Mouse (Mus musculus) left cerebral cortex, postnatal 14 days (tissue): ENCODE data around the gene Gm9999. TPM values are rescaled to one million over a fixed set of nuclear protein-coding genes. Genes with fewer than 3 reads are reported as not detected.
"Not testable (repeated sequence)": the region's sequence is repeated elsewhere in the genome, so short reads cannot be mapped to it uniquely, and the experiment has no call there.

Source experiments
- DNase-seq, 2 experiments: peaks; one replicate each; pipeline ENCODE4 v3.0.0; 2021 to 2022; ENCODE audit warnings: low spot score in 2 of 2, mixed read lengths in 1 of 2
- intact Hi-C: fragments of 180-260 bp; cut with DNase I; formaldehyde crosslinking; loops from one replicate; pipeline ENCODE4 v1.15.1; 2025
- long read RNA-seq, 2 experiments: library from polyadenylated mRNA; stranded (forward); transcript quantifications; one replicate each; pipeline ENCODE4 v2.0.0; 2021
- total RNA-seq, 2 experiments: library from RNA; stranded (reverse); gene quantifications; 2 replicates each; pipeline ENCODE4 v1.2.3; 2021

Gene Gm9999
- total RNA-seq: not detected
- long read RNA-seq, experiment 1: 0 reads
- long read RNA-seq, experiment 2: 0 reads

DNA sequence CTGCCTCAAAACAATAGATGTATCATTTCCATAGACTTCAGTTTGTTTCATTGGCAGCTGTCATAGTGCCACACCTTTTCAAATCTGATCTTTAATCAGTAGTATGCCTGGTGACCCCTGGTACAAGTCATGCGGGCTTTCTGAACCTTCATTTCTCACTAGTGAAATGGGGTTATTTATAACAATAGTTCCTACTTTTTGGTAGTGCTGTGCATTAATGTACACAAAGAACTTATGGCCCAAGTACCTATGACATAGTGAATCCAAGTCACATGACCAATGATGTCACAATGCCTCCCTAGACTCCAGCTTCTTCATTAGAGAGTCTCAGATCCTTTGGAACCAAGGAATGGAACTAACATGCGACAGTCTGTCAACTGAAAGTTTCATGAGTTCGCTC is at the start of gene Gm9999:
Gene Gm9999, plus strand, starts transcription at position 301 of the 400 bp plus-strand sequence.
- no peak for DNase-seq
- intact Hi-C loops: no loop called here

DNA sequence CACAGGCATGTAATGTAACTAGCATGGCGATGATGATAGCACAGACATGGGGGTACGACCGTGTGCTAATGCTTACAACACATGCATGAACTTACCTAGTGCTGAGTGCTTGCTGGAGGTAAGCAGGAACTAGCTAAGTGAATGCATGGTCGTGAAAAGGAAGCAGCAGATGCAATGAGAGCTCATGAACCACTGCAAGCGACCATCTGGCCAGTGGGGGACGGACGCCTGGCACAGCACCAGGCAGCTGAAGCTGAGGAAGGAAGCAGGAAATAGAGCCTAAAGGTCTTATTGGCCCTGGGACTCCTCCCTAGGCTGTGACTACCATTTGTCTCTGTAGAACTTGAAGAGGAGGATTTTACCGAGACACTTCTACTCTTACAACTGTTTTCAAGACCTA is 48.6 kb upstream of the Gm9999 start:
- no peak for DNase-seq
- intact Hi-C loops: no loop called here

DNA sequence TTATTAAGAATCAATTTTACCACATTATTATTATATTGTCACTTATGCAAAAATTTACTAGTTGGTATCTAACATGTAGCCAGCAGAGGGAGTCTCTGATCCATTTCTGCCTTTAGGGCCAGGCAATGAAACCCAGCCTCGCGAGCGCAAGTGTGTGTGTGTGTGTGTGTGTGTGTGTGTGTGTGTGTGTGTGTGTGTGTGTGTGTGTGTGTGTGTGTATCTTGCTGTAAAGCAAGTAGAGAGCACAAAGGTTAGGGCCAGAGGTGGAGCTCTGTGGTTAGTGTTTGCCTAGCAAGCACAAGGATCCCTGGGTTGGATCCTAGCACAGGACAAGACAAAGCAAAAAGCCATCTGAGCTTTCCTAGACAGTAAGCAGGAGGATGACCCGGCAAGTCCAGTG is 47.5 kb upstream of the Gm9999 start:
- intact Hi-C loops: no loop called here
- DNase-seq: peak; percentile 37 to 64

GRCm38 (mm10) chr7:46957831-46958691 is 25.3 kb upstream of the Gm9999 start, which contains the start of gene Uevld:
Gene Uevld, minus strand, starts transcription at chr7:46958527.
- peak; percentile 89 to 93 for DNase-seq
- intact Hi-C loops: loop anchor here (5.0 kb wide), 1 partner anchor 174 kb away; the partner anchor contains the start of gene Ptpn5

GRCm38 (mm10) chr7:46958853-46959252 is 24.5 kb upstream of the Gm9999 start:
- DNase-seq: no peak
- intact Hi-C loops: loop anchor here (5.0 kb wide), 1 partner anchor 173 kb away; the partner anchor contains the start of gene Ptpn5

GRCm38 (mm10) chr7:46960991-46961390 is 22.4 kb upstream of the Gm9999 start:
- intact Hi-C loops: loop anchor here (5.0 kb wide), 1 partner anchor 121 kb away; no protein-coding TSS in a partner anchor
- DNase-seq: no peak

GRCm38 (mm10) chr7:46962132-46962531 is 21.2 kb upstream of the Gm9999 start:
- intact Hi-C loops: loop anchor here (2.0 to 5.0 kb wide), 2 partner anchors 120 to 189 kb away; no protein-coding TSS in a partner anchor

GRCm38 (mm10) chr7:46962806-46963618 is 20.4 kb upstream of the Gm9999 start:
- DNase-seq: peak; percentile 83 to 85
- intact Hi-C loops: loop anchor here (1.0 to 5.0 kb wide), 3 partner anchors 53 to 188 kb away; no protein-coding TSS in a partner anchor

More at GRCm38 (mm10) chr7:46962132-46962531, 21.2 kb upstream of the Gm9999 start:
- no peak for DNase-seq

DNA sequence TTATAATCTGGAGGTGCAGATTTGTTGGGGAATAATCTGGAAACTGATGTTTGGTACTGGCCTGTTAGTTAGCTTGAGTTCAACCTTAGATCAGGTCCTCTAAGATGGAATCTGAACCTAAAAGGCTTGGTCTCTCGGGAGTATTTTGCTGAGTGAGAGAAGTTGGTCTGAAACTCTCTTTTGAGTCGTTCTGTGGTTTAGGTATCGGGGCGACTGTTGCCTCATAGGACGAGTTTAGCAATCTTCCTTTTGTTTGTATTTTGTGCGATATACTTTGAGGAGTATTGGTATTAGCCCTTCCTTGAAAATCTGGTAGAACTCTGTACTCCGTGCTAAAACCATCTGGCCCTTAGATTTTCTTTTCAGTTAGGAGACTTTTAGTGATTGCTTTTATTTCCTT is 19.3 kb upstream of the Gm9999 start:
- intact Hi-C loops: loop anchor here (5.0 kb wide), 1 partner anchor 118 kb away; no protein-coding TSS in a partner anchor
- DNase-seq: no peak

- DNase-seq: no peak
- intact Hi-C loops: no loop called here
Observed at GRCm38 (mm10) chr7:46969898-46970297, 13.5 kb upstream of the Gm9999 start.

DNA sequence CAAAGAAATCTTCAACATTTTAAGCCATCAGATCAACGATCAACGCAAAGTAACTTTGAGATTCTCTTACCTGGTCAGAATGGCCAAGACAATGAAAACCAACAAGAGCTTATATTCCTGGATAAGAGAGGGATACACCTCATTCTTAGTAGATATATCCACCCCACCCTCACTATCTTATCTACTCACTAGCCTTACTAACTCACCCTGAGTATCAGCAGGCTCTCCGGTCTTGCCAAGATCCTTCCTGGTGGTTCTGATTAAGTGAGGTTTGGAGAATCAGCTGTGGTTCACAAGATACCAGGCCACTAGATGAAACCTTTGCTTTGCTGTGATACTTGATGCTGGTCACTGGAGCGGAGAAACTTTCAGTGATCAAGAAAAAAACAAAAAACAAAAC is 8.7 kb upstream of the Gm9999 start:
- intact Hi-C loops: no loop called here
- no peak for DNase-seq

DNA sequence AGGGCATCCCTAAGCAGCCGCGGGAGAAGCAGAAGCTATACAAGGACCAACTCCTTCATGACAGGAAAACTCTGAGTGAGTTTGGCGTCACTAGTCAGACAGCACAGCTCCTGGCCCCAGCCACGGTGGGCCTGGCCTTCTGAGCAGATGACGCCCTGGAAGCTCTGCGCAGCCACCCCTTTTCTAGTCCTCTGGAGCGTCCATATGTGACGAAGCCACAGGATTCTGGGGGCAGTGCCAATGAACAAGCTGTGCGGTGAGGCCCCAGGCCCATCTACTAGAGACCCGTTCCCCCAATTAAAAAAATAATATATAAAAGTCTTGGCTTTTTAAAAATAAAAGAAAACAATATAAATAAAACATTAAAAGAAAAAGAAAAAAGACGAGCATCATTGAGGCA is 7.9 kb upstream of the Gm9999 start:
- intact Hi-C loops: no loop called here

DNA sequence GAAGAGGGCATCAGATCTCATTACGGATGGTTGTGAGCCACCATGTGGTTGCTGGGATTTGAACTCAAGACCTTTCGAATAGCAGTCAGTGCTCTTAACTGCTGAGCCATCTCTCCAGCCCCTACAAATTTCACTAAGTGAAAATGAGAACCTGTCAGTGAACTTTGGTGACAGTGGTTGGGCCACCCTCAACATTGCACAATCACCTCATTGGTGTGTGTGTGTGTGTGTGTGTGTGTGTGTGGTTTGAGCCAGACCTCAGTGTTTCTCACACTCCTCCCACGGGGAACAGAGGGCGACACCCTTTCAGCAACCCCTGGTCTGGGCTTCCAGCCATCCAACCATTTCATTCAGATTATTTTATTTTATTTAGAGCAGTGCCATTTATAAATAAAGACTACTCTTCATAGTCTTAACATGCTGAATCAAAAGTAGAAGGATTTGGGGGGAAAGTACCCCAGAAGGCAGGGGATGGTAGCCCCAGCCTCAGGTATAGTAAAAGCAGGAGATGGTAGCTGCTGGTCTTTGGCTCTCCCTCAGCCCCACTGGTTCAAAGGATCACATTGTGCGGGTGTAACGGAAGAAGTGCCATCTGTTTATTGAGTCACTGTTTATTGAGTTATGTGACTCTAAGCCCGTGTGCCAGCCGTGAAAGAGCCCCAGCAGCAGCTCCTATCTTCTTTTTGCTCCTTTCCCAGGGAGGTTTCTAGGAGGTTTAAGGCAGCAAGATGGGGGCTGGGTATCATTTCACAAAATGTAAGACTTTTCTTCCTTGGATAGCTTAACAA is 2.5 kb downstream of the Gm9999 start:
- intact Hi-C loops: no loop called here
- DNase-seq: no peak

More for the DNA sequence above, 7.9 kb upstream of the Gm9999 start:
- no peak for DNase-seq

DNA sequence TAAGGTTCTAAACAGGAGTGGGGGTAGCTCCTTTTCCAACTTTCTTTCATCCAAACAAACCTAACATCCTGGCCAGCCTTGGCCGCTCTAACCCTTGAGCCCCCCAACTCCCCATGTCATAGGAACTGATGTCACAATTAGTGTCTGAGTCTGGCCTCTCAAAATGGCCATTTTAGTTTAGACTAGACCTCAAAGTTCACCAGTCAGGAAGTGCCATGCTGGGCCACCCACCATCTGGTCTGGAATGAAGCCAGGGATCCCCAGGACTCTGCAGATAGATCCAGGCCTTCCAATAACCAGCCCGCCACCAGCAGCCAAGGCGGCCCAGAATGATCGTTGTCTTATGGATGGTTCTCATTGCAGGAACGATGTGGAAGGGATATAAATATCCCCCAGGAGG is 3.3 kb downstream of the Gm9999 start:
- no peak for DNase-seq
- intact Hi-C loops: no loop called here

DNA sequence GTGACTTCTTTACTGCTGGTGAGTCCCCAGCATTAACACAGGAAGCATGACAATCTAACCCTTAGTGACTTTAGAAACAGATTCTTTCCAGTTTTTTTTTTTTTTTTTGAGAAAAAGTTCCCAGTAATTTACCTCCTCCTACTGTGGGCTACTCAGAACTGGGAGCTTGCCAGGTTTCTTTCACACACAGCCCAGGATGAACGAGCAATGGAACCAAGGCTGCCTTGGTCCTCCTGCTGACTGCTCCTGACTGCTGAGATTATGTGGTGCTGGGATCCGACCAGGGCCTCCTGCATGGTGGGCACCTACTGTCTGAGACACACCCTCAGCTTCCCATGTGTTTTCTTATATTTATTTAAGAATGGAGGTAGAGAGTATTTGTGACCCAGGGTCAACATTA is 3.7 kb downstream of the Gm9999 start:
- intact Hi-C loops: no loop called here
- DNase-seq: no peak

GRCm38 (mm10) chr7:46989387-46989786 is 6.0 kb downstream of the Gm9999 start:
- intact Hi-C loops, DNase-seq: not testable (repeated sequence)

DNA sequence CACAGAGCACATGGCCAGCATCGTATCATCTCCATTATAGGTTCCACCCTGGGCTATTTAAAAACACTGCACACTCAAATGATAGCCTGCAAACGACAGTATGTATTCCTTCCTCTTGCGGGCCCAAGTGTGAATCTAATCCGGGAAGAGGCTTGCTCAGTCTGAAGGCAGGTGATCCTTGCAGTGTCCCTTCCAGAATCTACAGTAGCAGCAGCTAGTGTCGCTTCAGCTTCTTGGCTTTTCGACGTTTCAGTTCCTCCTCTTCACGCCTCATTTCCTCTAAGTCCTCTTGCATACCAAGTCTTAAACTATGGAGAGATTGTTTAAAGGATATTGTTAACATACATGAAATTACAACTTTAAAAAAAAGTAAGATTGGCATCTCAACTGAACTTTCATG is 9.7 kb downstream of the Gm9999 start:
- DNase-seq: no peak
- intact Hi-C loops: no loop called here

DNA sequence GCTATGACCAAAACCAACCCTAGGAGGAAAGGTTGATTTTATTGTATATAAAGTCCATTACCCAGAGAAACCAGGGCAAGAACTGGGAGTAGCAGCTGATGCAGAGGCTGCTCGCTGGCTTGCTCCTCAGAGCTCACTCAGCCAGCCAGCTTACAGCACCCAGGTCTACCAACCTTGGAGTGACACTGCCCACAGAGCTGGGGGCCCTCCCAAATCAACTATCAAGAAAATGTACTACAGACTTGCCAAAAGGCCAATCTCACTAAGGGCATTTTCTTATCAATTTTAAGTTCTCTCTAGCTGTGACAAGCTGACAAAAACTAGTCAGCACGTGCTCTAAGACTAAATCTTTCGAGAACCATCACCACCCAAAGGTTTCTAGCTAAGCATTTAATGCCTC is 12.2 kb downstream of the Gm9999 start:
- DNase-seq: no peak
- intact Hi-C loops: no loop called here

- no peak for DNase-seq
- intact Hi-C loops: no loop called here
Observed at GRCm38 (mm10) chr7:46997008-46997407, 13.6 kb downstream of the Gm9999 start.
